Mouse (Mus musculus) C2C12 (cell line): Measurements from ENCODE around the gene Hist1h4c. TPM values are rescaled to one million over a fixed set of nuclear protein-coding genes. Genes with fewer than 3 reads are reported as not detected.

Source experiments
- H3K27me3 ChIP-seq: one replicate; pipeline ENCODE4 v1.6.1; 2011; ENCODE audit not compliant: control insufficient read depth, insufficient read depth, insufficient read length
- H3K36me3 ChIP-seq: one replicate; pipeline ENCODE4 v1.6.1; 2011; ENCODE audit not compliant: control insufficient read depth, insufficient read depth
- H3K4me3 ChIP-seq: one replicate; pipeline ENCODE4 v1.5.1; 2011; ENCODE audit warnings: mild to moderate bottlenecking, control low read depth; ENCODE audit not compliant: poor library complexity, insufficient read depth, severe bottlenecking
- H3K79me2 ChIP-seq: one replicate; pipeline ENCODE4 v1.6.1; 2011; ENCODE audit not compliant: control insufficient read depth, insufficient read depth
- H3K79me3 ChIP-seq: one replicate; pipeline ENCODE4 v1.6.1; 2011; ENCODE audit warnings: low read depth, control low read depth
- H3ac ChIP-seq: one replicate; pipeline ENCODE3; 2011; ENCODE audit warnings: low read depth; ENCODE audit not compliant: control insufficient read depth, insufficient read length
- CEBPB ChIP-seq: IDR thresholded peaks from one replicate; pipeline ENCODE4 v1.6.1; 2011; ENCODE audit warnings: low read depth, mild to moderate bottlenecking, control low read depth, moderate library complexity
- CTCF ChIP-seq: IDR thresholded peaks from one replicate; pipeline ENCODE4 v1.5.1; 2011; ENCODE audit not compliant: control insufficient read depth, insufficient read depth, insufficient read length
- FOSL1 ChIP-seq: IDR thresholded peaks from one replicate; pipeline ENCODE4 v1.8.0; 2011; ENCODE audit warnings: mild to moderate bottlenecking, low read length; ENCODE audit not compliant: poor library complexity, insufficient read depth, severe bottlenecking
- MAX ChIP-seq: IDR thresholded peaks from one replicate; pipeline ENCODE4 v1.6.1; 2011; ENCODE audit warnings: mild to moderate bottlenecking, control low read depth
- MYOD1 ChIP-seq: IDR thresholded peaks from one replicate; pipeline ENCODE4 v1.6.1; 2011; ENCODE audit warnings: low read depth; ENCODE audit not compliant: control insufficient read depth, insufficient read length
- MYOG ChIP-seq: IDR thresholded peaks from one replicate; pipeline ENCODE4 v1.6.1; 2011; ENCODE audit not compliant: control insufficient read depth, insufficient read length; ENCODE audit errors: extremely low read depth
- USF1 ChIP-seq: IDR thresholded peaks from one replicate; pipeline ENCODE4 v1.6.1; 2011; ENCODE audit warnings: low read depth, mild to moderate bottlenecking, control low read depth, moderate library complexity
- polyA plus RNA-seq: library from polyadenylated mRNA; unstranded; fragments of >200 nt; fragmentation: generic; extraction: Trizol; gene quantifications from one replicate; pipeline ENCODE4 v1.2.1, GENCODE M21; 2012; ENCODE audit warnings: missing spikeins

Gene Hist1h4c
- polyA plus RNA-seq, 1 experiment: 0.62 TPM

- no peaks in the 10 kb centered on the region for H3K79me2 ChIP-seq
- TF ChIP-seq USF1 (no peak), MAX (no peak), FOSL1 (no peak), CTCF (no peak), MYOD1 (no peak), MYOG (no peak), CEBPB (no peak)
Measured at GRCm38 (mm10) chr13:23740256-23740840, 42.1 kb upstream of the Hist1h4c start.

DNA sequence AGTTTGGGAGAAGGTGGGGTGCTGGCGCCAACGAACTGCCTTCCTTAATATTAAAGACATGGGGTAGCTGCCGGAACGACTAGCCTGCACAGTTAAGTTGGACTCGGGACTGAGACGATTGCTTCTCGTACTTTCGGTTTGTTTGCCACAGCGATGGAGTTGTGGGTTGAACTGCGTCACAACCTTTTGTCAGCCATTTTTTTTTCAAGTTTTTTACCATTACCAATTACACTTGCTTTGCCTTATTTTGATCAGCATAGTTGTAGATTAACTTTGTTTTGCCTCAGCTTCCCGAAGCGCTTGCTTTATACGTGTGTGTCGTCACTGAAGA is 41.6 kb upstream of the Hist1h4c start:
- H3K79me3 ChIP-seq: peaks cover 1% of the 10 kb centered on the region
- no peaks in the 10 kb centered on the region for H3K36me3 ChIP-seq
- H3K79me2 ChIP-seq: no peaks in the 10 kb centered on the region
- TF ChIP-seq FOSL1 (no peak), MYOD1 (no peak), CEBPB (no peak), CTCF (no peak), USF1 (no peak), MAX (no peak), MYOG (no peak)
- H3ac ChIP-seq: peak overlapping the region; percentile 55
- peak overlapping the region; percentile 29 for H3K4me3 ChIP-seq
- no peaks in the 10 kb centered on the region for H3K27me3 ChIP-seq

More at GRCm38 (mm10) chr13:23740256-23740840, 42.1 kb upstream of the Hist1h4c start:
- H3K79me3 ChIP-seq: peaks cover 1% of the 10 kb centered on the region
- H3K4me3 ChIP-seq: peak overlapping the region; percentile 29
- H3K36me3 ChIP-seq: no peaks in the 10 kb centered on the region
- H3K27me3 ChIP-seq: no peaks in the 10 kb centered on the region
- peak overlapping the region; percentile 52 for H3ac ChIP-seq

GRCm38 (mm10) chr13:23739069-23739921 is 41.0 kb upstream of the Hist1h4c start:
- H3K79me2 ChIP-seq: no peaks in the 10 kb centered on the region
- H3K79me3 ChIP-seq: peaks cover 1% of the 10 kb centered on the region
- no peaks in the 10 kb centered on the region for H3K36me3 ChIP-seq
- TF ChIP-seq MYOD1 (peak; percentile 8), CEBPB (no peak)
- H3K27me3 ChIP-seq: no peaks in the 10 kb centered on the region
- H3ac ChIP-seq: peak overlapping the region; percentile 55
- H3K4me3 ChIP-seq: peak overlapping the region; percentile 38

DNA sequence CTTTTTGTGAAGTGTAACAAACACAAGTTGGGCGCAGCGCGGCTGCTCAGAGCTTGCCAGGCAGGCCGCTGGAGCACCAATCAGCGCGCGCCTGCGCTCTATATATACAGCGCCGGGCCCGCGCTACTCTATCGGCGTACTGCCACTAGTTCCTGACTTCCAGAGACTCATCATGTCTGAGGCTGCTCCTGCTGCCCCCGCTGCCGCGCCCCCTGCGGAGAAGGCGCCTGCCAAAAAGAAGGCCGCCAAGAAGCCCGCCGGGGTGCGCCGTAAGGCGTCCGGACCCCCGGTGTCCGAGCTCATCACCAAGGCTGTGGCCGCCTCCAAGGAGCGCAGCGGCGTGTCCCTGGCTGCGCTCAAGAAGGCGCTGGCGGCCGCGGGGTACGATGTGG is 40.4 kb upstream of the Hist1h4c start, which contains the start of gene Hist1h1c:
Hist1h1c (plus strand) TSS at position 132 of the 392 bp plus-strand sequence.
- Histone ChIP-seq H3K79me3 (peaks cover 1% of the 10 kb centered on the region), H3K27me3 (no peaks in the 10 kb centered on the region), H3K4me3 (peak within 1 kb of the TSS; percentile 38), H3K79me2 (no peaks in the 10 kb centered on the region), H3K36me3 (no peaks in the 10 kb centered on the region), H3ac (peak within 1 kb of the TSS; percentile 49)
- no peak for TF ChIP-seq CEBPB

GRCm38 (mm10) chr13:23738041-23738440 is 39.8 kb upstream of the Hist1h4c start:
- Histone ChIP-seq H3ac (no peak overlapping the region), H3K4me3 (no peak overlapping the region), H3K79me2 (no peaks in the 10 kb centered on the region), H3K79me3 (peaks cover 1% of the 10 kb centered on the region), H3K27me3 (no peaks in the 10 kb centered on the region), H3K36me3 (no peaks in the 10 kb centered on the region)
- TF ChIP-seq MAX: no peak
- no peak for TF ChIP-seq FOSL1
- TF ChIP-seq CTCF: no peak
- TF ChIP-seq USF1: no peak
- TF ChIP-seq CEBPB: no peak

GRCm38 (mm10) chr13:23737091-23737490 is 38.8 kb upstream of the Hist1h4c start:
- Histone ChIP-seq H3ac (no peak overlapping the region), H3K4me3 (no peak overlapping the region), H3K36me3 (no peaks in the 10 kb centered on the region), H3K27me3 (no peaks in the 10 kb centered on the region), H3K79me3 (peaks cover 1% of the 10 kb centered on the region), H3K79me2 (no peaks in the 10 kb centered on the region)
- TF ChIP-seq CEBPB: no peak
- no peak for TF ChIP-seq MAX
- TF ChIP-seq FOSL1: no peak
- no peak for TF ChIP-seq CTCF
- TF ChIP-seq MYOG: no peak
- TF ChIP-seq USF1: no peak
- TF ChIP-seq MYOD1: no peak
